Mouse (Mus musculus): ENCODE measurements around the gene Adh4.
"Not testable (repeated sequence)": the region's sequence is repeated elsewhere in the genome, so short reads cannot be mapped to it uniquely, and the experiment has no call there.

Adh4 gene

GRCm38 (mm10) chr3:138443465-138443771, 28.2 kb downstream of the Adh4 start:
- no peak for DNase-seq (ENCODE audit: low spot score in 2 of 2)

- no peak for DNase-seq (ENCODE audit: low spot score in 2 of 2)
These were observed 33.0 kb downstream of the Adh4 start for GRCm38 (mm10) chr3:138448077-138448860.

- no peak for DNase-seq (ENCODE audit: low spot score in 2 of 2)
These were observed 36.9 kb downstream of the Adh4 start for GRCm38 (mm10) chr3:138452169-138452568.

- no peak for DNase-seq (ENCODE audit: low spot score in 2 of 2)
These were observed 39.0 kb downstream of the Adh4 start for GRCm38 (mm10) chr3:138454234-138454633.

GRCm38 (mm10) chr3:138454711-138455435, 39.6 kb downstream of the Adh4 start:
- DNase-seq (ENCODE audit: low spot score in 2 of 2): no peak

- no peak for DNase-seq (ENCODE audit: low spot score in 2 of 2)
These were observed 43.2 kb downstream of the Adh4 start for GRCm38 (mm10) chr3:138458441-138458840.

GRCm38 (mm10) chr3:138460260-138460659, 45.0 kb downstream of the Adh4 start:
- peak; percentile 55 to 60 for DNase-seq (ENCODE audit: low spot score in 2 of 2)

GRCm38 (mm10) chr3:138461832-138462231, 46.6 kb downstream of the Adh4 start:
- DNase-seq (ENCODE audit: low spot score in 2 of 2): no peak

GRCm38 (mm10) chr3:138463137-138463536, 47.9 kb downstream of the Adh4 start:
- no peak for DNase-seq (ENCODE audit: low spot score in 2 of 2)

GRCm38 (mm10) chr3:138463807-138464206, 48.5 kb downstream of the Adh4 start:
- DNase-seq (ENCODE audit: low spot score in 2 of 2): no peak

- DNase-seq (ENCODE audit: low spot score in 2 of 2): no peak
These were observed 49.4 kb downstream of the Adh4 start for GRCm38 (mm10) chr3:138464573-138465147.

GRCm38 (mm10) chr3:138466656-138467055, 51.4 kb downstream of the Adh4 start:
- DNase-seq (ENCODE audit: low spot score in 2 of 2): not testable (repeated sequence)

GRCm38 (mm10) chr3:138471066-138471465, 55.8 kb downstream of the Adh4 start:
- DNase-seq (ENCODE audit: low spot score in 2 of 2): no peak

GRCm38 (mm10) chr3:138479489-138479888, 64.2 kb downstream of the Adh4 start:
- DNase-seq (ENCODE audit: low spot score in 2 of 2): no peak
